Mouse (Mus musculus): ENCODE data around the gene Dnajc1. TPM values are rescaled to one million over a fixed set of nuclear protein-coding genes. Genes with fewer than 3 reads are reported as not detected.
A peak's percentile ranks its signal among the peaks of the same experiment; 100 is the strongest.

The Dnajc1 gene
- polyA plus RNA-seq, 1 experiment from 2014 or later: 34.8 TPM

- Histone ChIP-seq H3K9ac (replicated peaks; ENCODE audit: low read length) (no peak overlapping the region), H3K36me3 (ENCODE audit: insufficient read depth, low read length) (peaks cover 66% of the 10 kb centered on the region), H3K4me1 (ENCODE audit: insufficient read depth, low read length) (no peaks in the 10 kb centered on the region), H3K4me3 (ENCODE audit: low read length) (no peak overlapping the region), H3K9me3 (ENCODE audit: low read length) (no peaks in the 10 kb centered on the region), H3K27me3 (ENCODE audit: insufficient read depth, low read length) (no peaks in the 10 kb centered on the region), H3K27ac (ENCODE audit: low read length) (no peak overlapping the region), H3K4me2 (replicated peaks; ENCODE audit: low read depth, low read length) (no peak overlapping the region)
- ATAC-seq (ENCODE audit: low FRiP score, low TSS enrichment): no peak
- 89% methylated on average over 7 of the region's 7 CpGs for WGBS
These were observed 183.3 kb downstream of the Dnajc1 start for GRCm38 (mm10) chr2:18209211-18209823.

GRCm38 (mm10) chr2:18208578-18208977 lies 184.1 kb downstream of the Dnajc1 start:
- WGBS: 82% methylated on average over 6 of the region's 6 CpGs
- peaks cover 61% of the 10 kb centered on the region for H3K36me3 ChIP-seq (ENCODE audit: insufficient read depth, low read length)
- no peak overlapping the region for H3K9ac ChIP-seq (replicated peaks; ENCODE audit: low read length)
- no peaks in the 10 kb centered on the region for H3K9me3 ChIP-seq (ENCODE audit: low read length)
- H3K27ac ChIP-seq (ENCODE audit: low read length): no peak overlapping the region
- no peak overlapping the region for H3K4me3 ChIP-seq (ENCODE audit: low read length)
- H3K27me3 ChIP-seq (ENCODE audit: insufficient read depth, low read length): no peaks in the 10 kb centered on the region
- no peak for ATAC-seq (ENCODE audit: low FRiP score, low TSS enrichment)
- H3K4me2 ChIP-seq (replicated peaks; ENCODE audit: low read depth, low read length): no peak overlapping the region
- H3K4me1 ChIP-seq (ENCODE audit: insufficient read depth, low read length): no peaks in the 10 kb centered on the region

GRCm38 (mm10) chr2:18206811-18207210 lies 185.8 kb downstream of the Dnajc1 start:
- Histone ChIP-seq H3K4me1 (ENCODE audit: insufficient read depth, low read length) (no peaks in the 10 kb centered on the region), H3K36me3 (ENCODE audit: insufficient read depth, low read length) (peaks cover 69% of the 10 kb centered on the region), H3K9me3 (ENCODE audit: low read length) (no peaks in the 10 kb centered on the region), H3K27me3 (ENCODE audit: insufficient read depth, low read length) (no peaks in the 10 kb centered on the region), H3K9ac (replicated peaks; ENCODE audit: low read length) (no peak overlapping the region), H3K4me3 (ENCODE audit: low read length) (no peak overlapping the region), H3K27ac (ENCODE audit: low read length) (no peak overlapping the region), H3K4me2 (replicated peaks; ENCODE audit: low read depth, low read length) (no peak overlapping the region)
- WGBS: 85% methylated on average over 10 of the region's 10 CpGs
- no peak for ATAC-seq (ENCODE audit: low FRiP score, low TSS enrichment)

- Histone ChIP-seq H3K27me3 (ENCODE audit: insufficient read depth, low read length) (no peaks in the 10 kb centered on the region), H3K4me1 (ENCODE audit: insufficient read depth, low read length) (no peaks in the 10 kb centered on the region), H3K9ac (replicated peaks; ENCODE audit: low read length) (no peak overlapping the region), H3K4me3 (ENCODE audit: low read length) (no peak overlapping the region), H3K4me2 (replicated peaks; ENCODE audit: low read depth, low read length) (no peak overlapping the region), H3K36me3 (ENCODE audit: insufficient read depth, low read length) (peaks cover 59% of the 10 kb centered on the region), H3K27ac (ENCODE audit: low read length) (no peak overlapping the region), H3K9me3 (ENCODE audit: low read length) (no peaks in the 10 kb centered on the region)
- WGBS: 82% methylated on average over 3 of the region's 3 CpGs
- no peak for ATAC-seq (ENCODE audit: low FRiP score, low TSS enrichment)
These were observed 187.5 kb downstream of the Dnajc1 start for GRCm38 (mm10) chr2:18205118-18205517.

- WGBS: 89% methylated on average over 4 of the region's 4 CpGs
- H3K4me2 ChIP-seq (replicated peaks; ENCODE audit: low read depth, low read length): no peak overlapping the region
- no peak overlapping the region for H3K4me3 ChIP-seq (ENCODE audit: low read length)
- H3K27ac ChIP-seq (ENCODE audit: low read length): no peak overlapping the region
- ATAC-seq (ENCODE audit: low FRiP score, low TSS enrichment): no peak
- no peaks in the 10 kb centered on the region for H3K9me3 ChIP-seq (ENCODE audit: low read length)
- no peaks in the 10 kb centered on the region for H3K4me1 ChIP-seq (ENCODE audit: insufficient read depth, low read length)
- peaks cover 48% of the 10 kb centered on the region for H3K36me3 ChIP-seq (ENCODE audit: insufficient read depth, low read length)
- no peak overlapping the region for H3K9ac ChIP-seq (replicated peaks; ENCODE audit: low read length)
- H3K27me3 ChIP-seq (ENCODE audit: insufficient read depth, low read length): no peaks in the 10 kb centered on the region
These were observed 189.7 kb downstream of the Dnajc1 start for GRCm38 (mm10) chr2:18202923-18203322.

- peaks cover 47% of the 10 kb centered on the region for H3K36me3 ChIP-seq (ENCODE audit: insufficient read depth, low read length)
- H3K4me3 ChIP-seq (ENCODE audit: low read length): no peak overlapping the region
- H3K4me1 ChIP-seq (ENCODE audit: insufficient read depth, low read length): no peaks in the 10 kb centered on the region
- H3K27me3 ChIP-seq (ENCODE audit: insufficient read depth, low read length): no peaks in the 10 kb centered on the region
- no peak for ATAC-seq (ENCODE audit: low FRiP score, low TSS enrichment)
- H3K27ac ChIP-seq (ENCODE audit: low read length): no peak overlapping the region
- no peak overlapping the region for H3K9ac ChIP-seq (replicated peaks; ENCODE audit: low read length)
- WGBS: 69% methylated on average over 1 of the region's 1 CpGs
- no peaks in the 10 kb centered on the region for H3K9me3 ChIP-seq (ENCODE audit: low read length)
- H3K4me2 ChIP-seq (replicated peaks; ENCODE audit: low read depth, low read length): no peak overlapping the region
These were observed 190.7 kb downstream of the Dnajc1 start for GRCm38 (mm10) chr2:18201820-18202462.

GRCm38 (mm10) chr2:18195691-18196396 lies 196.8 kb downstream of the Dnajc1 start:
- 48% methylated on average over 3 of the region's 3 CpGs for WGBS
- Histone ChIP-seq H3K9me3 (ENCODE audit: low read length) (no peaks in the 10 kb centered on the region), H3K4me1 (ENCODE audit: insufficient read depth, low read length) (peaks cover 8% of the 10 kb centered on the region; the same call in 1 of the 2 replicates), H3K36me3 (ENCODE audit: insufficient read depth, low read length) (peaks cover 29% of the 10 kb centered on the region), H3K27ac (ENCODE audit: low read length) (peak overlapping the region; percentile 30; the same call in 1 of the 2 replicates), H3K4me2 (replicated peaks; ENCODE audit: low read depth, low read length) (no peak overlapping the region), H3K4me3 (ENCODE audit: low read length) (no peak overlapping the region), H3K27me3 (ENCODE audit: insufficient read depth, low read length) (no peaks in the 10 kb centered on the region), H3K9ac (replicated peaks; ENCODE audit: low read length) (no peak overlapping the region)
- ATAC-seq (ENCODE audit: low FRiP score, low TSS enrichment): peak; percentile 93

- ATAC-seq (ENCODE audit: low FRiP score, low TSS enrichment): peak; percentile 80; the same call in 1 of the 2 replicates
- WGBS: 57% methylated on average over 4 of the region's 4 CpGs
- peaks cover 30% of the 10 kb centered on the region for H3K36me3 ChIP-seq (ENCODE audit: insufficient read depth, low read length)
These were observed 197.3 kb downstream of the Dnajc1 start for GRCm38 (mm10) chr2:18195285-18195684.

GRCm38 (mm10) chr2:18188367-18188766 lies 204.3 kb downstream of the Dnajc1 start:
- ATAC-seq (ENCODE audit: low FRiP score, low TSS enrichment): no peak
- Histone ChIP-seq H3K4me3 (ENCODE audit: low read length) (no peak overlapping the region), H3K27me3 (ENCODE audit: insufficient read depth, low read length) (no peaks in the 10 kb centered on the region), H3K9ac (replicated peaks; ENCODE audit: low read length) (no peak overlapping the region), H3K9me3 (ENCODE audit: low read length) (no peaks in the 10 kb centered on the region), H3K4me1 (ENCODE audit: insufficient read depth, low read length) (no peaks in the 10 kb centered on the region), H3K27ac (ENCODE audit: low read length) (no peak overlapping the region), H3K4me2 (replicated peaks; ENCODE audit: low read depth, low read length) (no peak overlapping the region), H3K36me3 (ENCODE audit: insufficient read depth, low read length) (peaks cover 47% of the 10 kb centered on the region)
- WGBS: 99% methylated on average over 2 of the region's 2 CpGs

More at GRCm38 (mm10) chr2:18195285-18195684, 197.3 kb downstream of the Dnajc1 start:
- no peak overlapping the region for H3K9ac ChIP-seq (replicated peaks; ENCODE audit: low read length)
- H3K9me3 ChIP-seq (ENCODE audit: low read length): no peaks in the 10 kb centered on the region
- no peaks in the 10 kb centered on the region for H3K27me3 ChIP-seq (ENCODE audit: insufficient read depth, low read length)
- H3K27ac ChIP-seq (ENCODE audit: low read length): no peak overlapping the region
- no peak overlapping the region for H3K4me3 ChIP-seq (ENCODE audit: low read length)
- H3K4me2 ChIP-seq (replicated peaks; ENCODE audit: low read depth, low read length): no peak overlapping the region
- H3K4me1 ChIP-seq (ENCODE audit: insufficient read depth, low read length): peaks cover 8% of the 10 kb centered on the region; the same call in 1 of the 2 replicates

GRCm38 (mm10) chr2:18183079-18183478 lies 209.6 kb downstream of the Dnajc1 start:
- Histone ChIP-seq H3K27ac (ENCODE audit: low read length) (no peak overlapping the region), H3K4me1 (ENCODE audit: insufficient read depth, low read length) (no peaks in the 10 kb centered on the region), H3K9me3 (ENCODE audit: low read length) (no peaks in the 10 kb centered on the region), H3K9ac (replicated peaks; ENCODE audit: low read length) (no peak overlapping the region), H3K36me3 (ENCODE audit: insufficient read depth, low read length) (peaks cover 39% of the 10 kb centered on the region), H3K27me3 (ENCODE audit: insufficient read depth, low read length) (no peaks in the 10 kb centered on the region), H3K4me2 (replicated peaks; ENCODE audit: low read depth, low read length) (no peak overlapping the region), H3K4me3 (ENCODE audit: low read length) (no peak overlapping the region)
- no peak for ATAC-seq (ENCODE audit: low FRiP score, low TSS enrichment)
